Mouse (Mus musculus): ENCODE measurements around the gene Ccdc28b. TPM values are rescaled to one million over a fixed set of nuclear protein-coding genes. Genes with fewer than 3 reads are reported as not detected.
A peak's percentile ranks its signal among the peaks of the same experiment; 100 is the strongest.

Ccdc28b gene
- polyA plus RNA-seq, 1 experiment = 75.8 TPM

GRCm38 (mm10) chr4:129575171-129575844 lies 48.4 kb downstream of the Ccdc28b start:
- Histone ChIP-seq H3K4me1 (ENCODE audit: control insufficient read depth, insufficient read depth, low read length) (peaks cover 4% of the 10 kb centered on the region; the same call in 1 of the 2 replicates), H3K27ac (ENCODE audit: control insufficient read depth, insufficient read depth, low read depth, low read length, poor library complexity) (peak overlapping the region; percentile 59), H3K4me3 (replicated peaks; ENCODE audit: control insufficient read depth, low read depth, low read length) (no peak overlapping the region)
- 6% methylated on average over 8 of the region's 8 CpGs for WGBS
- TF ChIP-seq POLR2A (IDR thresholded peaks at IDR 0.05; ENCODE audit: borderline replicate concordance, control insufficient read depth, low read depth, low read length) = no peak
- no peak for TF ChIP-seq CTCF (IDR thresholded peaks at IDR 0.05; ENCODE audit: control insufficient read depth, insufficient read depth, low read length)

GRCm38 (mm10) chr4:129573430-129573829 lies 50.3 kb downstream of the Ccdc28b start, which contains the start of gene Lck:
Gene Lck, minus strand, starts transcription at chr4:129573641.
- peak within 1 kb of the TSS; percentile 12 for H3K4me3 ChIP-seq (replicated peaks; ENCODE audit: control insufficient read depth, low read depth, low read length)
- peak within 1 kb of the TSS; percentile 44; the same call in 1 of the 2 replicates for H3K27ac ChIP-seq (ENCODE audit: control insufficient read depth, insufficient read depth, low read depth, low read length, poor library complexity)
- TF ChIP-seq CTCF (IDR thresholded peaks at IDR 0.05; ENCODE audit: control insufficient read depth, insufficient read depth, low read length) = no peak
- peak; percentile 42; the same call in 1 of the 2 replicates for TF ChIP-seq POLR2A (IDR thresholded peaks at IDR 0.05; ENCODE audit: borderline replicate concordance, control insufficient read depth, low read depth, low read length)
- peaks cover 4% of the 10 kb centered on the region; the same call in 1 of the 2 replicates for H3K4me1 ChIP-seq (ENCODE audit: control insufficient read depth, insufficient read depth, low read length)
- 16% methylated on average over 8 of the region's 8 CpGs for WGBS

- Histone ChIP-seq H3K4me3 (replicated peaks; ENCODE audit: control insufficient read depth, low read depth, low read length) (peak overlapping the region; percentile 10), H3K27ac (ENCODE audit: control insufficient read depth, insufficient read depth, low read depth, low read length, poor library complexity) (peak overlapping the region; percentile 44; the same call in 1 of the 2 replicates), H3K4me1 (ENCODE audit: control insufficient read depth, insufficient read depth, low read length) (peaks cover 4% of the 10 kb centered on the region; the same call in 1 of the 2 replicates)
- 93% methylated on average over 4 of the region's 4 CpGs for WGBS
- TF ChIP-seq POLR2A (IDR thresholded peaks at IDR 0.05; ENCODE audit: borderline replicate concordance, control insufficient read depth, low read depth, low read length) (no peak), CTCF (IDR thresholded peaks at IDR 0.05; ENCODE audit: control insufficient read depth, insufficient read depth, low read length) (no peak)
These were observed 50.7 kb downstream of the Ccdc28b start for GRCm38 (mm10) chr4:129573093-129573370.

GRCm38 (mm10) chr4:129572236-129573092 lies 51.3 kb downstream of the Ccdc28b start:
- H3K4me3 ChIP-seq (replicated peaks; ENCODE audit: control insufficient read depth, low read depth, low read length) = peak overlapping the region; percentile 33
- WGBS = 79% methylated on average over 13 of the region's 13 CpGs
- no peak for TF ChIP-seq CTCF (IDR thresholded peaks at IDR 0.05; ENCODE audit: control insufficient read depth, insufficient read depth, low read length)
- no peak for TF ChIP-seq POLR2A (IDR thresholded peaks at IDR 0.05; ENCODE audit: borderline replicate concordance, control insufficient read depth, low read depth, low read length)
- H3K27ac ChIP-seq (ENCODE audit: control insufficient read depth, insufficient read depth, low read depth, low read length, poor library complexity) = 0 out of 2 replicates have a peak overlapping the region, but pooled peaks have one; percentile 44
- H3K4me1 ChIP-seq (ENCODE audit: control insufficient read depth, insufficient read depth, low read length) = peaks cover 4% of the 10 kb centered on the region; the same call in 1 of the 2 replicates

- WGBS = 57% methylated on average over 8 of the region's 8 CpGs
- peaks cover 4% of the 10 kb centered on the region; the same call in 1 of the 2 replicates for H3K4me1 ChIP-seq (ENCODE audit: control insufficient read depth, insufficient read depth, low read length)
- H3K27ac ChIP-seq (ENCODE audit: control insufficient read depth, insufficient read depth, low read depth, low read length, poor library complexity) = no peak overlapping the region
- no peak overlapping the region for H3K4me3 ChIP-seq (replicated peaks; ENCODE audit: control insufficient read depth, low read depth, low read length)
- TF ChIP-seq POLR2A (IDR thresholded peaks at IDR 0.05; ENCODE audit: borderline replicate concordance, control insufficient read depth, low read depth, low read length) = no peak
- no peak for TF ChIP-seq CTCF (IDR thresholded peaks at IDR 0.05; ENCODE audit: control insufficient read depth, insufficient read depth, low read length)
These were observed 52.1 kb downstream of the Ccdc28b start for GRCm38 (mm10) chr4:129571551-129572084.

- 73% methylated on average over 6 of the region's 6 CpGs for WGBS
- Histone ChIP-seq H3K4me1 (ENCODE audit: control insufficient read depth, insufficient read depth, low read length) (peaks cover 4% of the 10 kb centered on the region; the same call in 1 of the 2 replicates), H3K4me3 (replicated peaks; ENCODE audit: control insufficient read depth, low read depth, low read length) (no peak overlapping the region), H3K27ac (ENCODE audit: control insufficient read depth, insufficient read depth, low read depth, low read length, poor library complexity) (no peak overlapping the region)
- TF ChIP-seq CTCF (IDR thresholded peaks at IDR 0.05; ENCODE audit: control insufficient read depth, insufficient read depth, low read length) = no peak
- no peak for TF ChIP-seq POLR2A (IDR thresholded peaks at IDR 0.05; ENCODE audit: borderline replicate concordance, control insufficient read depth, low read depth, low read length)
These were observed 53.7 kb downstream of the Ccdc28b start for GRCm38 (mm10) chr4:129570028-129570427.

Other genes with a start within 250 kb of the Ccdc28b start
- gene Zbtb8a, start 245.8 kb downstream of the Ccdc28b start, polyA plus RNA-seq (2011; ENCODE audit: insufficient read depth, insufficient read length, low replicate concordance, missing spikeins) = 1.3 and 4.9 TPM in 2 replicates
- gene Zbtb8b, start 183.1 kb downstream of the Ccdc28b start, polyA plus RNA-seq (2011; ENCODE audit: insufficient read depth, insufficient read length, low replicate concordance, missing spikeins) = not detected in 2 replicates
- gene Bsdc1, start 162.4 kb downstream of the Ccdc28b start, polyA plus RNA-seq (2011; ENCODE audit: insufficient read depth, insufficient read length, low replicate concordance, missing spikeins) = 96.2 and 127 TPM in 2 replicates
- gene Tssk3, start 132.9 kb downstream of the Ccdc28b start, polyA plus RNA-seq (2011; ENCODE audit: insufficient read depth, insufficient read length, low replicate concordance, missing spikeins) = not detected in 2 replicates
- gene Fam229a, start 132.8 kb downstream of the Ccdc28b start, polyA plus RNA-seq (2011; ENCODE audit: insufficient read depth, insufficient read length, low replicate concordance, missing spikeins) = 2.8 TPM in 1 of 2 replicates, not detected in the other
- 14.6 and 53.8 TPM in 2 replicates for gene Marcksl1, start 110.4 kb downstream of the Ccdc28b start, polyA plus RNA-seq (2011; ENCODE audit: insufficient read depth, insufficient read length, low replicate concordance, missing spikeins)
- gene Hdac1, start 81.2 kb downstream of the Ccdc28b start, polyA plus RNA-seq (2011; ENCODE audit: insufficient read depth, insufficient read length, low replicate concordance, missing spikeins) = 78.4 and 100 TPM in 2 replicates
- gene Lck, start 50.3 kb downstream of the Ccdc28b start, polyA plus RNA-seq (2011; ENCODE audit: insufficient read depth, insufficient read length, low replicate concordance, missing spikeins) = 10.2 and 17.8 TPM in 2 replicates
- 9.0 TPM in 2 replicates for gene Fam167b, start 45.4 kb downstream of the Ccdc28b start, polyA plus RNA-seq (2011; ENCODE audit: insufficient read depth, insufficient read length, low replicate concordance, missing spikeins)
- 105 and 123 TPM in 2 replicates for gene Eif3i, start 23.3 kb downstream of the Ccdc28b start, polyA plus RNA-seq (2011; ENCODE audit: insufficient read depth, insufficient read length, low replicate concordance, missing spikeins)
- gene Tmem234, start 23.3 kb downstream of the Ccdc28b start, polyA plus RNA-seq (2011; ENCODE audit: insufficient read depth, insufficient read length, low replicate concordance, missing spikeins) = 71.2 and 118 TPM in 2 replicates
- gene Dcdc2b, start 9.7 kb downstream of the Ccdc28b start, polyA plus RNA-seq (2011; ENCODE audit: insufficient read depth, insufficient read length, low replicate concordance, missing spikeins) = 3.5 and 12.6 TPM in 2 replicates
- gene Iqcc, start 4.8 kb downstream of the Ccdc28b start, polyA plus RNA-seq (2011; ENCODE audit: insufficient read depth, insufficient read length, low replicate concordance, missing spikeins) = 11.1 and 11.6 TPM in 2 replicates
- 22.8 and 43.7 TPM in 2 replicates for gene Txlna, start 17.1 kb upstream of the Ccdc28b start, polyA plus RNA-seq (2011; ENCODE audit: insufficient read depth, insufficient read length, low replicate concordance, missing spikeins)
- 8.6 and 19.2 TPM in 2 replicates for gene Kpna6, start 48.8 kb upstream of the Ccdc28b start, polyA plus RNA-seq (2011; ENCODE audit: insufficient read depth, insufficient read length, low replicate concordance, missing spikeins)
- 3.7 and 9.3 TPM in 2 replicates for gene Tmem39b, start 72.9 kb upstream of the Ccdc28b start, polyA plus RNA-seq (2011; ENCODE audit: insufficient read depth, insufficient read length, low replicate concordance, missing spikeins)
- 33.6 and 40.4 TPM in 2 replicates for gene Khdrbs1, start 118.4 kb upstream of the Ccdc28b start, polyA plus RNA-seq (2011; ENCODE audit: insufficient read depth, insufficient read length, low replicate concordance, missing spikeins)
- gene Ptp4a2, start 187.3 kb upstream of the Ccdc28b start, polyA plus RNA-seq (2011; ENCODE audit: insufficient read depth, insufficient read length, low replicate concordance, missing spikeins) = 70.4 and 92.1 TPM in 2 replicates